Mouse (Mus musculus) colon, adult 2 months (tissue): ENCODE results near the gene Vmn2r106. TPM values are rescaled to one million over a fixed set of nuclear protein-coding genes. Genes with fewer than 3 reads are reported as not detected.

Experiments
- polyA plus RNA-seq: library from polyadenylated mRNA; depleted of rRNA; stranded (reverse); fragments of >200 nt; gene quantifications from 2 replicates; pipeline ENCODE4 v1.2.3, GENCODE M21; 2012; rRNA removed

The Vmn2r106 gene
- polyA plus RNA-seq = not detected in 2 replicates

DNA sequence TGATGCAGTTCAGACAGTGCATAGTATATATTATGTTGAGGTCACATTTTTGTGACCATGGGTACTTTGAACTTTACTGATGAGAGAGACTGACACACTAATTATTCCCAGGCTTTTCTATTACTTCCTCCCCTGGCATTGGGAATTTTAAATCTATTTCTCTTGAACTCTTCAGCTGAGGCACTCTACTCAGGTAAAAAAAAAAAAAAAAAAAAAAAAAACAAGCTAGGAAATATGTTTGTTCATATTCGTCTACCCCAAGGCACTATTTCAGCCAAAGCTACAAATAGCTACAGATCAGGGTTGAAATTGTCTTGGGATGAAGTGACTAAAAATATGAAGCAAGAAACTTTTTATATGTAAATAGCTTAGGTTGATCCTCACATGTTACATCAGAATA lies at the start of gene Vmn2r106:
Gene Vmn2r106, minus strand, starts transcription at position 101 of the 400 bp plus-strand sequence.

DNA sequence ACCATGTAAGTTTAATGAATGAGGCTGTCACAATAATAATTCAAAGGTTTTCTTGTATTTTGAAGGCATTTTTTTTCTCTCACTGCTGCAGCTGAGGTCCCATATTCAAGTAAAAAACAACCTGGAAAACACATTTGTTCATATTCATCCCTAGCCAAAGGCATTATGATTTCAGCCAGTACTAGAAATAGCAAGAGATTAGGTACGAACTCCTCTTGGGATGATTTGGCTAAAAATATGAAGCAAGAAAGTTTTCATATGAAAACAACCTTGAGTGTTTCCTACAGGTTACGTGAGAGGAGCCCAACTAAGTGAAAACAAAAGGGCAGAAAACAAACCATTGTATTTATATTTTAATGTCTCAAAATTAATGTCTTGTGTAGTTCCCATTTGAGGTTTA lies 50.4 kb downstream of the Vmn2r106 start, which contains the start of gene Vmn2r105:
Gene Vmn2r105, minus strand, starts transcription at position 101 of the 400 bp plus-strand sequence.

Other genes with a start within 250 kb of the Vmn2r106 start
- gene Vmn2r104, start 237.2 kb downstream of the Vmn2r106 start, polyA plus RNA-seq = not detected in 2 replicates
- not detected in 2 replicates for gene Fpr-rs7, start 171.3 kb downstream of the Vmn2r106 start, polyA plus RNA-seq
- gene Fpr-rs6, start 102.5 kb downstream of the Vmn2r106 start, polyA plus RNA-seq = not detected in 2 replicates
- not detected in 2 replicates for gene Vmn2r105, start 50.5 kb downstream of the Vmn2r106 start, polyA plus RNA-seq
- gene Vmn2r107, start 59.7 kb upstream of the Vmn2r106 start, polyA plus RNA-seq = not detected in 2 replicates
- gene Vmn1r224, start 128.6 kb upstream of the Vmn2r106 start, polyA plus RNA-seq = not detected in 2 replicates
- gene Vmn2r108, start 195.8 kb upstream of the Vmn2r106 start, polyA plus RNA-seq = not detected in 2 replicates
- not detected in 2 replicates for gene Vmn1r225, start 212.6 kb upstream of the Vmn2r106 start, polyA plus RNA-seq